Mouse (Mus musculus) adrenal gland, adult 8-10 months (tissue): Measurements from ENCODE around the gene Apon. TPM values are rescaled to one million over a fixed set of nuclear protein-coding genes. Genes with fewer than 3 reads are reported as not detected.
"Not testable (repeated sequence)": the region's sequence is repeated elsewhere in the genome, so short reads cannot be mapped to it uniquely, and the experiment has no call there.

ENCODE experiments used
- DNase-seq: peaks from one replicate; pipeline ENCODE4 v3.0.0; 2022
- total RNA-seq, 4 experiments: library from RNA; stranded (reverse); gene quantifications; 2 replicates each; pipeline ENCODE4 v1.2.4; 2022

Gene Apon
- total RNA-seq, 4 experiments from 2014 or later: 0.56 TPM; not detected in 3

GRCm38 (mm10) chr10:128236321-128236720 lies 17.6 kb upstream of the Apon start:
- DNase-seq: no peak

GRCm38 (mm10) chr10:128237807-128238480 lies 16.0 kb upstream of the Apon start:
- DNase-seq: no peak

GRCm38 (mm10) chr10:128239140-128239539 lies 14.8 kb upstream of the Apon start:
- DNase-seq: no peak

DNA sequence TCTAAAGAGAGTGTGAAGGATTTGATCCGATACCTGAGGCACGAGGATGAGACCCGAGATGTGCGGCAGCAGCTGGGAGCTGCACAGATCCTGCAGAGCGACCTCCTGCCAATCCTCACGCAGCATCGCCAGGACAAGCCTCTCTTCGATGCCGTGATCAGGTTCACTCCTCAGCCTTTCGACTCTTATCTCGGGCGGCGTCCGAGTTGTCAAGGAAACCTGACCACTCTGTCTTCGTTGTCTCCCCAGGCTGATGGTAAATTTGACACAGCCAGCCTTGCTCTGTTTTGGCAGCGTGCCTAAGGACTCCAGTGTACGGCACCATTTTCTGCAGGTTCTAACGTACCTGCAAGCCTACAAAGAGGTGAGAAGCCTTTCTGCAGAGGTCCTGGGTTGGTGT lies 13.8 kb upstream of the Apon start:
- no peak for DNase-seq

DNA sequence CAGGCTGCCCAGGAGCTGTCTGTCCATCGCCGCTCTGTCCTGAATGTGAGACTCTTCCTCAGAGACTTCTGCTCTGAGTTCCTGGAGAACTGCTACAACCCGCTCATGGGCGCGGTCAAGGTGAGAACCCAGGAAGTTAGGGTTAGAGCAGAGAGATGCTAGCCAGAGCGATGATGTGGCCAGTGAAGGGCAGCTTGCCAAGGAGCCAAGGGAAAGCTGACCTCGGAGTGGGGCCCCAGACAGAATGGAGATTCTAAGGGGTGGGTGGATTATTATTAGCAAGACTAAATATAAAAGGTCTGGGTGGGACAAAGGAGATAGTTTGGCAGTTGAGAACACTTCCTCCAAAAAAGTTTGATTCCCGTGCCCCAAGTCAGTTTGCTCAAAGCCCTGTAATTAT lies 10.6 kb upstream of the Apon start:
- no peak for DNase-seq

DNA sequence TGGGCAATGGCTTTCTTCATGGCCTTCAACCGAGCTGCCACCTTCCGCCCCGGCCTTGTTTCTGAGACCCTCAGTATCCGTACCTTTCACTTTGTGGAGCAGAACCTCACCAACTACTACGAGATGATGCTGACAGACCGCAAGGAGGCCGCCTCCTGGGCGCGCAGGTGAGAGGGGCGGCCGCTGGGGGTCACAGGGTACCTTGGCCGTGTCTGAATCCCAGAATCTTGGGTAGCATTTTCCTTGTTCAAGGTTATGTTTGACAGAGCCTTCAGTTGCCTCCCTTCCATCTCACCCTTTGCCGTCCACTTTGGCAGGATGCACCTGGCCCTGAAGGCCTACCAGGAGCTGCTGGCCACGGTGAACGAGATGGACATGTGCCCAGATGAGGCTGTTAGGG lies 9.8 kb upstream of the Apon start:
- no peak for DNase-seq

DNA sequence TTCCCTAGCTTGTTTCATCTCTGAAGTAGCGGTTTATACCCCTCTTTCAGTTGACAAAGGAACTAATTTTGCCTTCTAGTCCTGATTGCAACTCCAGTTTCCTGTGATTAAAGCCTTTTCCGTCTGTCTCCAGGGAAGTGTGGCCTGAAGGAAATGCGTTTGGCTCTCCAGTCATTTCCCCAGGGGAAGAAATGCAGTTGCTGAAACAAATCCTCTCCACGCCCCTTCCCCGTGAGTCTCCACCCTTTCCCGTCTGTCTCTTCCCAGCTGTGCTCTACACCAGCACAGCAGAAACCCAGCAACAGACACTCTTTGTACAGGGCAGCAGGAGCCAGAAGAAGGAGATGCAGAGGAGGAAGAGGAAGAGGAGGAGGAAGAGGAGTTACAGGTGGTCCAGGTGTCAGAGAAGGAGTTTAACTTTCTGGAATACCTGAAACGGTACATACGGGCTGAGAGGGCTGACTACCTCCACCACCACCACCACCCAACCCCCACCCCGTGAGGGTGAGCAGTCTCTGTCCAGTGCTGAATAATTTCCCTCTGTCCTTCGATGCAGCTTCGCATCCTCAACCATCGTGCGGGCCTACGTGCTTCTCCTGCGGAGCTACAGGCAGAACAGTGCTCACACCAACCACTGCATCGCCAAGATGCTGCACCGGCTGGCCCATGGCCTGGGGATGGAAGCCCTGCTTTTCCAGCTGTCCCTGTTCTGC lies 6.7 kb upstream of the Apon start:
- no peak for DNase-seq

GRCm38 (mm10) chr10:128250565-128250964 lies 3.3 kb upstream of the Apon start:
- no peak for DNase-seq

- DNase-seq: no peak
Measured at GRCm38 (mm10) chr10:128255925-128256324, 2.0 kb downstream of the Apon start.

DNA sequence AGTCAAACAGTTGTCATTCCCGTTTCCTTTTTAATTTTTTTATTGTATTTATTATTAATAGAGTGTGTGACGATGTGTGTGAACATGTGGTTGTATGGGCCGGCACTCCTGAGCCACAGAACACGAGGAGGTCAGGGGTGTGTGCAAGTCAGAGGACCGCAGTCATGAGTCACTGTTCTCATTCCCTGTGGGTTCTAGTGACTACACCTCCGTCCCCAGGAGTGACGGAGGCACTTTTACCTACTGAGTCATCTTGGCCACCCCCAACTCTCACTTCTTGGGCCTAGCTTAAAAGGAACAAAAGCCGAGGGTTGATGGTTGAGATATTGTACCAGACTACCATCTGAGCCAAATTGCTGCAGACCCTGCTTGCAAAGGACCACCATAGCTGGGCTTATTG lies 2.4 kb downstream of the Apon start:
- DNase-seq: no peak

DNA sequence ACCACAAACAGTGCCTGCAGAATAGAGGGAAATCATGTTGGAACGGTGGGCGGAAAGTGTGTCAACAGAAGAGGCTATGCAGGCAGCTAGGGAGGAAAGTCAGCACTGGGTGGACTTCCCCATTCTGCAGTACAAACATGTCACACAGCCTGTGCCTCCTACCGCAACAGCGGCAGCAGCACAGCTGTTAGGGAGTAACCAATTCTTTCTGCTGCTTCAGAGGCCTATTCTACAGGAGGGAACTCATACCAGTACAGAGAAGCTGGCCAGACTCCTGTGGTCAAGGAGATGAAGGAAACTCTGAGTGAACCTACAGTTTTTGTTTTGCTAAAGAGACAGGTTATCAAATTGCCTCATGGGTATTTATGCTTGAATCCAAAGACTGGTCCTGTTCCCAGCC lies 5.1 kb downstream of the Apon start:
- no peak for DNase-seq

DNA sequence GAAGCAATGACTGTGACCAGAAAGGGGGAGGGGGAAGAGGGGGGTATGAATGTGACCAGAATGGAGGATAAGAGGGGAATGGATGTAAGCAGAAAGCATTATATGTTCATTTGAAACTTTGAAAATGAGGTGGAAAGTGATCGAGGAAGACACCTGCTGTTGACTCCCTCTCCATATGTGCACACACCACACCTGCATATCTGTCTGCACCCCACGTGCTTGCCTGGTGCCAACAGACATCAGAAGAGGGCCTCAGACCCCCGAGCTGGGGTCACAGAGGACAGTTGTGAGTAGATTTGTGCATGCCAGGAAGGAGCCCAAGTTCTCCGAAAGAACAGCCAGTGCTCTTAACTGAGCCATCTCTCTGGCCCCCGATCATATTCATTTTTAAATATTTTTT lies 6.0 kb downstream of the Apon start:
- DNase-seq: no peak

- not testable (repeated sequence) for DNase-seq
Measured at GRCm38 (mm10) chr10:128260376-128260775, 6.5 kb downstream of the Apon start.

GRCm38 (mm10) chr10:128262300-128262699 lies 8.4 kb downstream of the Apon start:
- DNase-seq: no peak

DNA sequence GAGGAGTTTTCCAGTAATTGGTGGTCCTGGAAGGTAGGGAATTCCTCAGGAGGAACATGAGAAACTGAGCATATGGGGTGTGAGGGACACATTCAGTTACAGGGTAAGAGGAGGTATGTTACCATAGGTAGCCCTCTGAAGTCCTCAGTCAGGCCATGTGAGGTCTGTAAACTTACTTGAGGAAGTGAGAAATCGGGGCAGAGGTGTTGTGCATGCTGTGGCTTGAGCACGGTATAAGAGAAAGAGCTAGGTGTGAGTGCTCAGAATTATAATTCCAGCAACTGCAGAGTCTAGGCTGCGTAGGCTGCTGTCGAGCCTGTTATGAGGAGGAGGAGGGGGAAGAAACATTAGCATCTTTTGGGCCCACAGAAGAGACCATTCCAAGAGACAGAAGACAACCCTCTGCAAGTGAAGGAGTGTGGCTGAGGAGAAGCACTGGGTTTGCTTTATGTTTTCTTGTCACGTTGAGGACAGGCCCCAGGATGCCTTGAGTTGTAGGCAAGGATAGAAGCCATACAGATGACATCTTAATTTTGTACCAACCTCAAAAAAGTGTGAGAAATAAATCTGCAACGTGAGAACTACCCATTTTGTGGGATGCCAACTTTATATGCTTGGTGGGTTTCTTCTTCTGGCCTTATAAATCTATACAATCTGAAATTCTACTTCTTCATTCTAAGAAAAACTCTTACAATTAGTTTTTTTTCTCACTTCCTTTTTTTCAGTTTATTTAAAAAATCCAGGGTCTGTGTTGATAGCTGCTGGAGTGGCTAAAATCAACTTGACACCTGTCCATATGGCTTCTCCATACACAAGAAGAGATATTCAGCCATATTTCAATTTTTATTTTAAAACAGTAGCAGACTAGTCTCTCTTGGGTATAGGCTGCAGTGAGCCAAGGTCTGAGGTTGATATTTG lies 9.8 kb downstream of the Apon start:
- DNase-seq: no peak

- DNase-seq: peak; percentile 54
Measured at GRCm38 (mm10) chr10:128268371-128268770, 14.5 kb downstream of the Apon start, which contains the start of gene Apof. Gene Apof, plus strand, starts transcription at chr10:128268671.

GRCm38 (mm10) chr10:128269206-128269910 lies 15.5 kb downstream of the Apon start:
- no peak for DNase-seq

GRCm38 (mm10) chr10:128270287-128270841 lies 16.5 kb downstream of the Apon start, which contains the start of gene Stat2:
Gene Stat2, plus strand, starts transcription at chr10:128270559.
- DNase-seq: peak; percentile 99

DNA sequence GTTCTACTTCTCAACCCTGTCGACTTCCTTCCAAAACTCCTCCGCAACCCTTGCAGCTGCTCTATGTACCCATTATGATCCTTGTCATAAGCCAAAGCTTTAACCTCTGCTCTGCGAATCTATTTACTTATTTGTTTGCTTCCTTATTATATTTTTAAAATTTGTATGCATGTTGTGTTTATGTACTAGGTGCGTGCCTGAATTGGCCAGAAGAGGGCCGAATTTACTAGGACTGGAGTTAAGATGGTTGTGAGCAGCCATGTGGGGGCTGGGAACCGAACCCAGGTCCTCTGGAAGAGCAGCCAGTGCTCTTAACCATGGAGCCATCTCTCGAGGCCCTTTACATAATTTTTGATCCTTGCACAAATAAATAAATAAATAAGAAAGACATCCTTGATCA lies 17.0 kb downstream of the Apon start:
- DNase-seq: no peak

- no peak for DNase-seq
Measured at GRCm38 (mm10) chr10:128271883-128272282, 18.0 kb downstream of the Apon start.

- DNase-seq: not testable (repeated sequence)
Measured at GRCm38 (mm10) chr10:128272819-128273439, 19.0 kb downstream of the Apon start.
